Mouse (Mus musculus) left cerebral cortex, adult 18-20 months (tissue): ENCODE data around the gene Smarca2. TPM values are rescaled to one million over a fixed set of nuclear protein-coding genes. Genes with fewer than 3 reads are reported as not detected.
"Not testable (repeated sequence)": the region's sequence is repeated elsewhere in the genome, so short reads cannot be mapped to it uniquely, and the experiment has no call there.

ENCODE experiments used
- DNase-seq, 2 experiments: peaks; one replicate each; pipeline ENCODE4 v3.0.0; 2021 to 2022; ENCODE audit warnings: low spot score in 2 of 2, mixed read lengths in 1 of 2
- total RNA-seq, 2 experiments: library from RNA; stranded (reverse); gene quantifications; 2 replicates each; pipeline ENCODE4 v1.2.3; 2021

The Smarca2 gene
- total RNA-seq, 2 experiments from 2014 or later, result 258 to 271 TPM

- DNase-seq, result no peak
Measured at GRCm38 (mm10) chr19:26613665-26614064, 8.8 kb downstream of the Smarca2 start.

DNA sequence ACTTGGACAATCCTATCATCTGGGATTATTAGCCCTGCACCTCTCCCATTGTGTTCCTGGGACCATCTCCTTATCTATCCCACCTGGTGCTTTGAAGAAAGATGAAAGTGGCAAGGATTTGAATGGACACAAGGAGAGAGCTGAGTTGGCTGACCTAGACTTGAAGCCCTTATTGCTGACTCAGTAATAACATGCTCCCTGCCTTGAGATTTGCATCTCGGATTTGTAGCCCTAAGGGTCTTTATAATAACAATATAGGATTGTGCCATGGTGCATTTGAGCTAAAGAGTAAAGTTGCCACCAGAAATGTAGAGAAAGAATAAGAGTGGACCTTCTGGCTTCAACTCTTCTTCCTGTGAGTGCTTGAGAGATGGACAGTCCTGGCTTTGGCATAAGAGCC lies 11.4 kb downstream of the Smarca2 start:
- no peak for DNase-seq

DNA sequence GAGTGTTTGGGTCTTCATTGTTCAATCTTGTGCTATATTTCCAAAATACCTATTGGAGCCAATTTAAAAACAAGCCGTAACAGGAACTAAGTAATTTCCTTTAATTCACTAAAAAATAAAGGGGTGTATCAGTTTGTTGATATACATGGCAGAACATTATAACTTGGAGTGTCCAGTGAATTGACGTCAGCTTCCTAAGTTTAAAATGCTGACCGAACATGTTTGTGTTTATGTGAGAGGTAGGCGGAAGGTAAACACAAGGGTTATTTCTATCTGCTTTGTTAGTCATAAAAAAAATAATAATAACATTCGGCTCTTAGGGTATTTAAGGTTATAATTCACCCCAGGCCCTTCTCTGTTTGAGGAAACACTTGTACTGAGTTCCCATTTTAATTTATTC lies 12.4 kb downstream of the Smarca2 start:
- no peak for DNase-seq

DNA sequence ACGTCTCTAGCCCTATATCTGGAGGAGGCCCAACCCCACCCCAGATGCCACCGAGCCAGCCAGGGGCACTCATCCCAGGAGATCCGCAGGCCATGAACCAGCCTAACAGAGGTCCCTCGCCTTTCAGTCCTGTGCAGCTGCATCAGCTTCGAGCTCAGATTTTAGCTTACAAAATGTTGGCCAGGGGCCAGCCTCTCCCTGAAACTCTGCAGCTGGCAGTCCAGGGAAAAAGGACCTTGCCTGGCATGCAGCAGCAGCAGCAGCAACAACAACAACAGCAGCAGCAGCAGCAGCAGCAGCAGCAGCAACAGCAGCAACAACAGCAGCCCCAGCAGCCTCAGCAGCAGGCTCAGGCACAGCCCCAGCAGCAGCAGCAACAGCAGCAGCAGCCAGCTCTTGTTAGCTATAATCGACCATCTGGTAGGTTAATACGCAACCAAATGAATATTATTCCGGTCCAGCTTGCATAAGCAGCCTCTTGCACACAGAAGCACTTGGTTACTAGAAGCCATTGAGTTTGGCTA lies 25.9 kb downstream of the Smarca2 start:
- DNase-seq, result peak; percentile 31 to 35

DNA sequence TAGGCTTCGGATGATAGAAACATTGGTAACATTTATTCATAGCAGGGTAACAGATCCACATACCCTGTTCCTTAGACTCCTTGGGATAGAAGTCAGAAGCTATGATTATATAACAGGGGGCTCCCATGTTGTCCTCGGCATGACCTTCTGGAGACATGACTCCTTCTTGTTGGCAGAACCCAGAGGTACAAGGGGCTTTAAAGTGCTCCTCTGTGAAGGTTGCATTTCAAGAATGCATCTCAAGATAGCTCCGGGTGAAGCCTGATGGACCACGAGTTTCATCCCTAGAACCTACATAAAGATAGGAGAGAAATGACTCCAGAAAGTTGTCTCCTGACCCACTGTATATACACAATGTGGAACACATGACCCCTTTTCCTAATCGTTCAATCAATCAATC lies 27.4 kb downstream of the Smarca2 start:
- DNase-seq, result no peak

DNA sequence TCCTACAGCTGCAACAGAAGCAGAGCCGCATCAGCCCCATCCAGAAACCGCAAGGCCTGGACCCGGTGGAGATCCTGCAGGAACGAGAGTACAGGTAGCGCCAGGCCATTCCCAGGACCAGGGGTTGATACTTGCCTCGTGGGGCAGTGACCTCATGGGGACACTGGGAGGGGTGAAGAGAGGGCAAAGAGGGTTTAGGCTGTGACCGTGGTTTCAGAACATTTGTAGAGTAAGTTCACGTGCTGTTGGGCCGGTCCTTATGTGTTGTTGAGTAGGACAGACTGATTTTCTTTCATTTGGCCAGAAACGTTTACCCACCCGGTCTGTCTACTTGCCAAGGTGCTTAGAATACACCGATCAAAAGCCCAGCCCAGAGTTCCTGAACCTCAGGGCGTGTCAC lies 35.7 kb downstream of the Smarca2 start:
- DNase-seq, result no peak

GRCm38 (mm10) chr19:26641269-26641668 lies 36.4 kb downstream of the Smarca2 start:
- no peak for DNase-seq

DNA sequence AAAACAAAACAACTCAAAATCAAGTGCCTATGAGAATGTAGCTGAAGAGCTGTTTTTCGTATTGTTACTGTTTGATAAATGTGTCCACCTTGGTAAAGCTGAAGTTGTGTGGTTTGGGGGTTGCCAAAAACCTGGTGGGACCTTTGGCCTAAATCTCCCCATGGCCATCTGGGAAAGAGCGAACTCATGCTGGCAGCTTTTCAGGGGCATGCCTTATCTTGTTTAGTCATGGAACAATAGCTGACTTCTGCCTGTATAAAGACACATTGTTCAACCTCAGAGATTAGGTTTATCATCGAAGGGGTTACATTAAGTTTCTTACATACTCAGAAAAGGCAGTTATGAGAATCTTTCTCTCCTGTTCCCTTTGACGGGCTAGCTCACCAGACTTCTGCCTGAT lies 38.2 kb downstream of the Smarca2 start:
- DNase-seq, result no peak

DNA sequence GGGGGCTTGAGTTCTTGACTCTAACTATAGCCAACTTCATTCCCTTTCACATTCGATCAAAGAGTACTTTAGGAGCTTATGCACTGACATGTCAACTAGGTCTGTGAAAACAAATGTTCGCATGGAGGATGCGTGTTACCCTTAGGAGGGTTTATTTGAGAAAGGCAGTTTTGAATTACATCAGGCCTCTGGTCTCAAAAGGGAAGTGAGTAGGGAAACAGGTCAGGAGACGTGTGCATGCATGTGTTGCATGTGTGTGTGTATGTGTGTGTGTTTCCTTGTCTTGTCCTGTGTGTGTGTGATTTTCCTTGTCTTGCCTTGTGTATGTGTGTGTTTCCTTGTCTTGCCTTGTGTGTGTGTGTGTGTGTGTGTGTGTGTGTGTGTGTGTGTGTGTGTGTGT lies 39.1 kb downstream of the Smarca2 start:
- no peak for DNase-seq

- DNase-seq, result no peak
Measured at GRCm38 (mm10) chr19:26645016-26645415, 40.2 kb downstream of the Smarca2 start.

GRCm38 (mm10) chr19:26646128-26646527 lies 41.3 kb downstream of the Smarca2 start:
- DNase-seq, result no peak

GRCm38 (mm10) chr19:26650585-26651273 lies 45.9 kb downstream of the Smarca2 start:
- DNase-seq, result no peak

DNA sequence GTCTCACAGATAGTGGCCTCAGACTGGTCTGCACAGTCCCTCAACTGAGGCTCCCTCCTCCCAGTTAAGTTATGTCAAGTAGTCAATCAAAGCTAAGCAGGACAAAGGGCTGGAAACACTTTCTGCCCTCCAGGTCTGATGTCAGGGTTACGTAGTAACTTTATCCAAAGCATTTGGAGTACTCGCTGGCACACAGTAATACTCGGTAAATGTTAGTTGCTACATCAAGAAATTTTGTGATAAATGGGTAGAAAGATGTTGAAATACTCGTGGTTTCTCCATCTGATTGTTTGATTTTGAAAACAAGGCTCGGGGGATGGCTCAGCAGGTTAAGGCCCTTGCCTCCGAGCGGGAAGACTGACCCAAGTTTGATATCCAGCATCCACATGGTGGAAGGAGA lies 53.5 kb downstream of the Smarca2 start:
- no peak for DNase-seq

GRCm38 (mm10) chr19:26659976-26660375 lies 55.1 kb downstream of the Smarca2 start:
- DNase-seq, result no peak

- no peak for DNase-seq
Measured at GRCm38 (mm10) chr19:26661198-26661597, 56.3 kb downstream of the Smarca2 start.

DNA sequence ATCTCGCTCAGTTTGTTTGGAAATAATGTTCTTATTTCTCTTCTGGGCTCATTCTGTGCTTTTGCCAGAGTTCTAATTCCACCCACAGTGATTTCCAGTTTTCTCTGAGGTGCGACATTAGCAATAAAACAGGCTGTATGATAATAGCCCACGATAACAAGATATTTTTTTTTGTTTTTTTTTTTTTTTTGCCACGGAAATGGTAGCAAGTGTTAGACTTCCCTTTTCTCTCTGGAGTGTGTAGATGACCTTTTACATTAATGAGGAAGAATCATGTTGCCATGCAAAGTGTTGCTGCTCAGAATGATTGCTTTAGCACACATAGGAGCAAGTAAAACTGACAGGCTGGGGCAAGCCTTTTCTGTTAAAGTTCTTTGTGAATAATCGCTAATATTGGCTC lies 61.5 kb downstream of the Smarca2 start:
- DNase-seq, result no peak

DNA sequence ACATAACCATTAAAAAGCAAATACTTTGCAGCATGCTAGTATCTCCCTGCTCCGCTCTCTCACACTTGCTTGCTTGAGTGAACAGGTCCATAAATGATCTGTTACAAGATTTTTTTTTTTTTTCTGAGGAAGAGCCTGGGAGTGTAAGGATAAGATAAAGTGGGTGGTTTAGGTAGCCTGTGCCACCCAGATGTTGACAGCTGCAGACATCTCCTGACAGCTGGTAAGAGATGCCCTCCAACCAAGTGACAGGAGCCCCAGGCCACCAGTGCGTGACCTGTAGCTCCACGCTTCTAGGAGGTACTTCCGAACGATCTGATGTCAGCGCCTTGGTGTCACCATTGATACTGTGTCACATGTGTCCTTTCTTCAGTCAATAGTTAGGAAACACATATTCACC lies 65.2 kb downstream of the Smarca2 start:
- DNase-seq, result no peak

GRCm38 (mm10) chr19:26671413-26671812 lies 66.6 kb downstream of the Smarca2 start:
- DNase-seq, result not testable (repeated sequence)

DNA sequence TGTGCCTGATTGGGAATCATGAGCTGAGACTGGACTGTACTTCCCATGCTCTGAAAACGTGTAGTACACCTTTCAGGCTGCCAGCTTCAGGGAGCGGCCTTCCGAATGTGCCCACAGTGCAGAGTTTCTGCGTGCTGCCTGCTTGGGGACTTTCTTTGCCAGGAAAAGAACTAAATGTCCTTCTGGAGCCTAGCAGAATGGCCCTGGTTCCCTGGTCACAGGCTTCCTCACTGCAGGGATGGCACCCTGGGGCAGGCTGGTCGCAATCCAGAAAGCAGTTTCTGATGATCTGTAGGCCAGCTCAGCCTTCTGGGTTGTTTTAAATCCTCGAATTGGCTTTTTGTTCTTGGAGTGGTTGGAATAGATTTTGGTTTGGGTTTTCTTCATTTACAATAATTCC lies 71.1 kb downstream of the Smarca2 start:
- no peak for DNase-seq

DNA sequence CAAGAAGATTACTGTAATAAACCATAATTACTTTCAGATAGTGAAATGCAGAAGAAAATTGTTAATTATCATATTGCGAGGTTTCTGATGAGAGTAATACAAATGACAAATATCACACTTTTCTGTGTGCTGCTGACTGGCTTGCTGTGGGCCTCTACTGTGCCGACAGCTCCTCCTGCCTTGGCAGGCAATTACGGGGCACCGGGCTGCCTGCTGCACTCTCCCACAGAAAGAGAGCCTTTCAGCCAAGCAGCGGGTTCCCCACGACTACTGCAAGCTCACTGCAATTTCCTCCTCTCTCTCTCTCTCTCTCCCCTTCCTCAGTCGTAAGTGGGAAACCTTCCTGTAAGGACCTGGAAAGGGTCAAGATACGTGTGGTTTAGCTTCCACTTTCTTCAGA lies 73.7 kb downstream of the Smarca2 start:
- no peak for DNase-seq

GRCm38 (mm10) chr19:26679674-26680073 lies 74.8 kb downstream of the Smarca2 start:
- no peak for DNase-seq

DNA sequence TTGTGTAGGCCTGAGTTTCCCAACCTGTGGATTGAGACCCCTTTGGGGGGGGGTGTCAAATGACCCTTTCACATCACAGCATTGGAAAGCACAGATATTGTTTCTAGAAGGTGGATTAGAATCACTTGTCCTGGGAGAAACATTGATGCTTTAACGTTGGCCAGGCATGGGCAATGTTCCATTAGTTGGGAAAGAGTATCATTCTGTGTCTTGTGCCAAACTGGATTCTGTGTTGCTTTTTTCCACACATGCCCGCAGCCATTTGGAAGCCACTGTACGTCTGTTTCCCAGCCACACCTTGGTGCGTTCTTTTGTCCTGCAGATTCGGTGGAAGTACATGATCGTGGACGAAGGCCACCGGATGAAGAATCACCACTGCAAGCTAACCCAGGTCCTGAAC lies 76.7 kb downstream of the Smarca2 start:
- no peak for DNase-seq

DNA sequence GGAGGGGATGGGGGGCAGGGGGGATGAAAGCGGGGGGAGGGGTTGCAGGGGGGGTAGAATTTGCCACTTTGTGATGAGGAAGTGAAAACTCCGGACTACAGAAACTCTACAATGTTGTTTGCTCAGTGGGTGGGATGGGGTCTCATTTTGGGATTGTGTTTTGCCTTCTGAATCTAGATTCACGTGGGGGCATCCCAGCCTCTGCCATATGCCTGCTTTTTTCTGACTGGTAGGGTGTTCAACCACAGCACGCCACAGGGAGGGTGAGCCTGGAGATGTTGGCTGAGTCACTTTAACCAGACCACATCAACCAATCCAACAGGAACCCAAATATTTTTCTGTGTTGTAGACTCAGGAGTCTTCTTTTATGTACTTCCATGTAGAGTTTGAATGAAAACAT lies 77.3 kb downstream of the Smarca2 start:
- no peak for DNase-seq
